Mouse (Mus musculus) liver, embryonic 14.5 days (tissue): ENCODE measurements around the gene Asxl1. TPM values are rescaled to one million over a fixed set of nuclear protein-coding genes. Genes with fewer than 3 reads are reported as not detected.
"Not testable (repeated sequence)": the region's sequence is repeated elsewhere in the genome, so short reads cannot be mapped to it uniquely, and the experiment has no call there.

Experiments
- ATAC-seq: fragments of 200-750 bp; cut with Nextera tagmentation; 2 replicates; pipeline ENCODE4 v1.8.0; 2017; ENCODE audit warnings: moderate number of reproducible peaks, mild to moderate bottlenecking, moderate library complexity; ENCODE audit not compliant: insufficient read depth
- DNase-seq, 3 experiments: peaks; one replicate each; pipeline ENCODE4 v3.0.0-alpha.2; 2012 to 2013; ENCODE audit warnings: low read depth in 3 of 3, low spot score in 3 of 3
- H3K27ac ChIP-seq: fragments of 300-500 bp; sonication (generic); 2 replicates; pipeline ENCODE4 v1.5.1; 2014; ENCODE audit warnings: moderate library complexity, mild to moderate bottlenecking, control low read depth, inconsistent platforms
- H3K27me3 ChIP-seq: fragments of 300-500 bp; sonication (generic); 2 replicates; pipeline ENCODE4 v1.6.1; 2014; ENCODE audit warnings: mild to moderate bottlenecking, low read length, moderate library complexity; ENCODE audit not compliant: control insufficient read depth, insufficient read depth
- H3K36me3 ChIP-seq: fragments of 300-500 bp; sonication (generic); replicated peaks from 2 replicates; pipeline ENCODE4 v1.6.1; 2014; ENCODE audit warnings: low read depth; ENCODE audit not compliant: control insufficient read depth, insufficient read depth
- H3K4me1 ChIP-seq, 2 experiments: fragments of 200-500 bp in 1 of 2; fragments of 300-500 bp in 1 of 2; sonication (generic) in 1 of 2; replicated peaks; 2 replicates each; pipeline ENCODE4 v1.6.1; 2012 to 2014; ENCODE audit warnings: antibody characterized with exemption in 1 of 2, inconsistent platforms in 1 of 2, low read length in 1 of 2; ENCODE audit not compliant: control insufficient read depth in 2 of 2, insufficient read depth in 2 of 2
- H3K4me2 ChIP-seq: fragments of 300-500 bp; sonication (generic); 2 replicates; pipeline ENCODE4 v1.6.1; 2014; ENCODE audit warnings: low read depth, mild to moderate bottlenecking, control low read depth, moderate library complexity
- H3K4me3 ChIP-seq, 2 experiments: fragments of 200-500 bp in 1 of 2; fragments of 300-500 bp in 1 of 2; sonication (generic) in 1 of 2; 2 replicates each; pipeline ENCODE4 v1.5.1; 2012 to 2014; ENCODE audit warnings: low read depth in 2 of 2, low read length in 2 of 2, mild to moderate bottlenecking in 2 of 2, control low read depth in 1 of 2, inconsistent platforms in 1 of 2, moderate library complexity in 1 of 2; ENCODE audit not compliant: insufficient read depth in 1 of 2
- H3K9ac ChIP-seq: fragments of 300-500 bp; sonication (generic); replicated peaks from 2 replicates; pipeline ENCODE4 v1.6.1; 2014; ENCODE audit warnings: mild to moderate bottlenecking, control low read depth, moderate library complexity
- H3K9me3 ChIP-seq: fragments of 300-500 bp; sonication (generic); 2 replicates; pipeline ENCODE4 v1.6.1; 2016; ENCODE audit warnings: low read length, mixed read lengths; ENCODE audit not compliant: control insufficient read depth
- CTCF ChIP-seq: IDR thresholded peaks from 2 replicates; pipeline ENCODE4 v1.5.1; 2016; ENCODE audit warnings: antibody characterized with exemption, low read depth, control low read depth
- EP300 ChIP-seq: IDR thresholded peaks from 2 replicates; pipeline ENCODE4 v1.6.1; 2016; ENCODE audit warnings: antibody characterized with exemption, low read depth
- WGBS: fragments of 180-500 bp; shearing (Covaris S2); extraction: QIAGEN DNeasy Blood & Tissue Kit; methylation state at CpG from one replicate; pipeline ENCODE4 v1.1.7; 2014; ENCODE audit not compliant: insufficient replicate concordance; 5-methylcytosine and 5-hydroxymethylcytosine counted together
- polyA plus RNA-seq, 2 experiments: library from polyadenylated mRNA; depleted of rRNA in 1 of 2; stranded (reverse) in 1 of 2; unstranded in 1 of 2; fragments of >200 nt; fragmentation: Nextera tagmentation in 1 of 2; extraction: Ambion mirVana in 1 of 2; gene quantifications; 2 replicates each; pipeline versions ENCODE4 v1.2.1 to v1.2.3; 2012 to 2014

The Asxl1 gene
- polyA plus RNA-seq, 2 experiments, result 6.5 to 7.7 TPM

GRCm38 (mm10) chr2:153348100-153348831 lies 2.6 kb downstream of the Asxl1 start:
- no peaks in the 10 kb centered on the region for H3K27me3 ChIP-seq
- WGBS, result 16% methylated on average over 6 of the region's 6 CpGs
- peak overlapping the region; percentile 99 for H3K9ac ChIP-seq
- no peaks in the 10 kb centered on the region for H3K9me3 ChIP-seq
- H3K4me3 ChIP-seq, result peak overlapping the region; percentile 14 to 100; a peak in 2 of 4 replicates
- peaks cover 42 to 44% of the 10 kb centered on the region in 2 experiments for H3K4me1 ChIP-seq
- ATAC-seq (no peak), DNase-seq (peak in 2 of 3 experiments; percentile 33 to 37)
- peak overlapping the region; percentile 23 for H3K27ac ChIP-seq
- H3K36me3 ChIP-seq, result peaks cover 10% of the 10 kb centered on the region
- H3K4me2 ChIP-seq, result peak overlapping the region; percentile 93
- peak; percentile 54 for TF ChIP-seq EP300
- TF ChIP-seq CTCF, result no peak

DNA sequence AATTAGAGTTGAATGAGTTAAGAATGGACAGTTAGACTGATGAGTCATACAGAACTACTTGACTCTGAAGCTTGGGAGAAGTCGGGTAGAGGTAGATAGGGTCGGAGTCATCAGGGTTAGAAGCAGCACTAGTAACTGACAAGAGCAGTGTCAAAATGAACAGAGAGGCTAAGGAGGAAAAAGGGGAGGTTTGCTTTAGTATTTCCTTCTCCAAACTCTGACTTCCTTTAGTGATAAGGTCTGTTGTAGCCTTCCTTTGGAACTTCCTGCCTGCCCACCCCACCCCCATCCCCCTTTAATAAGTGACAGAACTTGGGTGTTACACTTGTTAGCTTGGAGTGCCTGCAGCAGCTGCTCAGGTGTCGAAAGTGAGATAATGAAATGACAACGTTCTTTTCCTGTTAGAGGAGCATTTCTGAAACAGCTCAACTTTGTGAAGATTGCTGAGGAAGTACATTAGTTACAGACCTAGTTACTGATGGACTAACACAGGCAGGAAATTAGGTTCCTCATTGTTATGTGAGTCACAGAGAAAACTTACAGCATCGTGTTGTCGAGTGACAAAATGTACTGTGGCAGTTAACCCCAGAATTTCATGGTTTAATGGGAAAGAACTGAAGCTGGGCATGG lies 5.0 kb downstream of the Asxl1 start:
- peak overlapping the region; percentile 90 for H3K27ac ChIP-seq
- DNase-seq (peak; percentile 45 to 62 (median 48)), ATAC-seq (peak; percentile 41)
- peak overlapping the region; percentile 62 for H3K9ac ChIP-seq
- peak overlapping the region in 1 of 2 experiments; percentile 20; a peak in 2 of 4 replicates for H3K4me3 ChIP-seq
- peak; percentile 57 for TF ChIP-seq EP300
- TF ChIP-seq CTCF, result no peak
- WGBS, result 3% methylated on average over 6 of the region's 6 CpGs
- peak overlapping the region; percentile 67 for H3K4me2 ChIP-seq
- H3K27me3 ChIP-seq, result no peaks in the 10 kb centered on the region
- H3K36me3 ChIP-seq, result peaks cover 26% of the 10 kb centered on the region
- H3K9me3 ChIP-seq, result no peaks in the 10 kb centered on the region
- H3K4me1 ChIP-seq, result peaks cover 28 to 31% of the 10 kb centered on the region in 2 experiments

- Histone ChIP-seq H3K4me2 (no peak overlapping the region), H3K27me3 (no peaks in the 10 kb centered on the region), H3K4me3 (no peak overlapping the region), H3K4me1 (peaks cover 19% of the 10 kb centered on the region in 2 experiments), H3K36me3 (peaks cover 54% of the 10 kb centered on the region), H3K27ac (no peak overlapping the region), H3K9ac (no peak overlapping the region), H3K9me3 (no peaks in the 10 kb centered on the region)
- WGBS, result 67% methylated on average over 2 of the region's 2 CpGs
- TF ChIP-seq EP300 (no peak), CTCF (no peak)
- DNase-seq (no peak), ATAC-seq (no peak)
Measured at GRCm38 (mm10) chr2:153354648-153355047, 9.0 kb downstream of the Asxl1 start.

GRCm38 (mm10) chr2:153356784-153357183 lies 11.2 kb downstream of the Asxl1 start:
- Histone ChIP-seq H3K9ac (no peak overlapping the region), H3K27ac (no peak overlapping the region), H3K27me3 (no peaks in the 10 kb centered on the region), H3K4me3 (no peak overlapping the region), H3K4me2 (no peak overlapping the region), H3K9me3 (no peaks in the 10 kb centered on the region), H3K36me3 (peaks cover 56% of the 10 kb centered on the region), H3K4me1 (no peaks in the 10 kb centered on the region; a peak in 1 of 4 replicates)
- no peak for TF ChIP-seq CTCF
- TF ChIP-seq EP300, result no peak
- ATAC-seq (no peak), DNase-seq (no peak)
- WGBS, result 80% methylated on average over 4 of the region's 4 CpGs

DNA sequence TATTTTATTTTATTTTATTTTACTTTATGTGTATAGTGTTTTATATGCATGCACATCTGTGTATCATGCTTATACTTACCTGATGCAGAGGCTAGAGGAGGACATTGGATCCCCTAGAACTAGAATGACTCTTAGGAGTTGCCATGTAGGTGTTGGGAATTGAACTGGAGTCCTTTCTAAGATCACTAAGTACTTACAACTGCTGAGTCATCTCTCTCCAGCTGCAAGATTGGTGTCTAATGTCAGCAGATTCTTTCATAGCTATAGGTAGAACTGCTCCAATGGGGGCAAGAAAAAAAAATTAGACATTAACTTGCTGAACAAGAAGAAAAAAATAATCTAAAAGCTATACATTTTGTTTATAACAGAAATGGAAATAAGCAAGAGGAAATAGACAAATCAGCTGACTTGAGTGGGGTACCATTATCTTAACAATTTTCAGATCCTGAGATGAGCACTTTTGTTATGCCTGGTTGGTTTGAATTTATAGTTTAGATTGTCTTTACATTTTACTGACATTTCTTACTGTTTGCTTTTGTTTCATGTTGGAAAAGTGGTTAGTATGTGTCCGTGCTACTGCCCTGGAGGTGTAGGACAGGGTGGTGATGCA lies 15.6 kb downstream of the Asxl1 start:
- H3K27me3 ChIP-seq, result no peaks in the 10 kb centered on the region
- DNase-seq (no peak), ATAC-seq (no peak)
- 83% methylated on average over 1 of the region's 1 CpGs for WGBS
- no peak overlapping the region for H3K4me2 ChIP-seq
- no peak overlapping the region for H3K9ac ChIP-seq
- H3K27ac ChIP-seq, result no peak overlapping the region
- H3K9me3 ChIP-seq, result no peaks in the 10 kb centered on the region
- no peak overlapping the region for H3K4me3 ChIP-seq
- no peak for TF ChIP-seq EP300
- H3K36me3 ChIP-seq, result peaks cover 46% of the 10 kb centered on the region
- no peaks in the 10 kb centered on the region; a peak in 1 of 4 replicates for H3K4me1 ChIP-seq

GRCm38 (mm10) chr2:153364531-153364930 lies 18.9 kb downstream of the Asxl1 start:
- not testable (repeated sequence) for H3K4me2 ChIP-seq, H3K4me3 ChIP-seq, H3K27me3 ChIP-seq, H3K9ac ChIP-seq, DNase-seq, H3K27ac ChIP-seq, H3K9me3 ChIP-seq, H3K4me1 ChIP-seq, ATAC-seq
- peaks cover 43% of the 10 kb centered on the region for H3K36me3 ChIP-seq
- 82% methylated on average over 14 of the region's 14 CpGs for WGBS
